Mouse (Mus musculus): Measurements from ENCODE around the gene Vhl.

- TF ChIP-seq CTCF (IDR thresholded peaks at IDR 0.05; ENCODE audit: extremely low read depth, insufficient read depth, low read length) = no peak
- TF ChIP-seq POLR2A (IDR thresholded peaks at IDR 0.05; ENCODE audit: extremely low read depth, insufficient read depth, low read length) = no peak
Observed at GRCm38 (mm10) chr6:113651626-113652025, 27.9 kb downstream of the Vhl start.

Measured in cortical plate, adult 2 months (tissue).